Mouse (Mus musculus): Measurements from ENCODE around the gene Hist2h2bb.

Hist2h2bb gene

GRCm38 (mm10) chr3:96249034-96249345 lies 20.6 kb upstream of the Hist2h2bb start:
- POLR2A ChIA-PET: interaction anchor here (0.7 to 12.7 kb wide), 19 partner anchors 9 to 124 kb away, joined by 3 to 151 read pairs (median 4); partner anchors contain the start of genes Hist2h4 (in 3 of the 4), Hist2h2bb (in 2 of the 4), Hist2h3b (in 2 of the 4) and Bola1 (in 1 of the 4)
- CTCF ChIA-PET: interaction anchor here in 1 of 4 experiments (0.6 kb wide), 1 partner anchor 13 kb away, joined by 4 read pairs; no protein-coding TSS in a partner anchor

- CTCF ChIA-PET: no interaction called here
- POLR2A ChIA-PET: interaction anchor here (0.6 to 12.7 kb wide), 25 partner anchors 9 to 582 kb away, joined by 3 to 151 read pairs (median 6); partner anchors contain the start of genes Hist2h4 (in 3 of the 4), Bola1 (in 2 of the 4), Hist2h2ab (in 2 of the 4) and Hist2h2ac (in 2 of the 4)
Measured at GRCm38 (mm10) chr3:96250890-96251289, 18.7 kb upstream of the Hist2h2bb start.

GRCm38 (mm10) chr3:96251787-96252186 lies 17.8 kb upstream of the Hist2h2bb start:
- ChIA-PET POLR2A (interaction anchor here in 3 of 4 experiments (0.9 to 12.7 kb wide), 8 partner anchors 11 to 55 kb away, joined by 3 to 151 read pairs (median 9); partner anchors contain the start of genes Hist2h4 (in 3 of the 3), Bola1 (in 2 of the 3), Hist2h2ab (in 2 of the 3) and Hist2h2ac (in 1 of the 3)), CTCF (no interaction called here)

GRCm38 (mm10) chr3:96254683-96255355 lies 14.7 kb upstream of the Hist2h2bb start:
- CTCF ChIA-PET: interaction anchor here in 1 of 4 experiments (1.1 kb wide), 1 partner anchor 23 kb away, joined by 3 read pairs; no protein-coding TSS in a partner anchor
- POLR2A ChIA-PET: interaction anchor here (0.5 to 12.7 kb wide), 42 partner anchors 8 to 442 kb away, joined by 3 to 151 read pairs (median 5); partner anchors contain the start of genes Hist2h4 (in 4 of the 4), Hist2h2ac (in 3 of the 4), Hist2h2bb (in 3 of the 4) and Hist2h2be (in 3 of the 4)

GRCm38 (mm10) chr3:96255926-96256593 lies 13.5 kb upstream of the Hist2h2bb start:
- POLR2A ChIA-PET: interaction anchor here (0.7 to 12.7 kb wide), 22 partner anchors 7 to 241 kb away, joined by 3 to 151 read pairs (median 10); partner anchors contain the start of genes Hist2h2bb (in 4 of the 4), Hist2h3b (in 3 of the 4), Bola1 (in 2 of the 4) and Hist2h2aa1 (in 2 of the 4)
- CTCF ChIA-PET: interaction anchor here in 2 of 4 experiments (0.7 to 1.1 kb wide), 2 partner anchors 22 to 186 kb away, joined by 3 read pairs; no protein-coding TSS in a partner anchor

GRCm38 (mm10) chr3:96257190-96257589 lies 12.4 kb upstream of the Hist2h2bb start:
- ChIA-PET CTCF (no interaction called here), POLR2A (interaction anchor here in 3 of 4 experiments (0.7 to 12.7 kb wide), 15 partner anchors 8 to 691 kb away, joined by 3 to 151 read pairs (median 6); partner anchors contain the start of genes Hist2h2ac (in 2 of the 3), Hist2h2bb (in 2 of the 3), Hist2h2be (in 2 of the 3) and Hist2h3b (in 2 of the 3))

GRCm38 (mm10) chr3:96260220-96260619 lies 9.3 kb upstream of the Hist2h2bb start:
- CTCF ChIA-PET: no interaction called here
- POLR2A ChIA-PET: interaction anchor here in 3 of 4 experiments (0.6 to 12.7 kb wide), 18 partner anchors 8 to 169 kb away, joined by 3 to 151 read pairs (median 6); partner anchors contain the start of genes Bola1 (in 2 of the 3), Hist2h2ab (in 2 of the 3), Hist2h2ac (in 2 of the 3) and Hist2h2bb (in 2 of the 3)

- ChIA-PET POLR2A (interaction anchor here (0.5 to 3.9 kb wide), 116 partner anchors 7 to 1045 kb away, joined by 3 to 137 read pairs (median 5); partner anchors contain the start of genes Bola1 (in 4 of the 4), Hist2h2aa2 (in 4 of the 4), Hist2h2ab (in 4 of the 4) and Hist2h2ac (in 4 of the 4)), CTCF (interaction anchor here (0.5 to 2.9 kb wide), 12 partner anchors 13 to 296 kb away, joined by 3 to 28 read pairs (median 5); no protein-coding TSS in a partner anchor)
Measured at GRCm38 (mm10) chr3:96261623-96262022, 7.9 kb upstream of the Hist2h2bb start.

GRCm38 (mm10) chr3:96262216-96262875 lies 7.2 kb upstream of the Hist2h2bb start:
- ChIA-PET CTCF (interaction anchor here (0.5 to 2.9 kb wide), 20 partner anchors 13 to 297 kb away, joined by 3 to 28 read pairs (median 4); partner anchors contain the start of genes Bola1 (in 1 of the 4) and Hist2h2ab (in 1 of the 4)), POLR2A (interaction anchor here (0.5 to 3.9 kb wide), 153 partner anchors 8 to 1176 kb away, joined by 3 to 137 read pairs (median 4); partner anchors contain the start of genes Bola1 (in 4 of the 4), Hist2h2aa2 (in 4 of the 4), Hist2h2ab (in 4 of the 4) and Hist2h2ac (in 4 of the 4))

GRCm38 (mm10) chr3:96262979-96263550 lies 6.5 kb upstream of the Hist2h2bb start, which contains the start of gene Hist2h4:
Gene Hist2h4 (minus strand): TSS chr3:96263311.
- ChIA-PET POLR2A (interaction anchor here (0.6 to 3.9 kb wide), 112 partner anchors 9 to 1177 kb away, joined by 3 to 137 read pairs (median 4); partner anchors contain the start of genes Bola1 (in 4 of the 4), Hist2h2aa2 (in 4 of the 4), Hist2h2ab (in 4 of the 4) and Hist2h2ac (in 4 of the 4)), CTCF (interaction anchor here (0.6 to 2.9 kb wide), 14 partner anchors 15 to 240 kb away, joined by 3 to 28 read pairs (median 4); partner anchors contain the start of genes Bola1 (in 2 of the 4) and Hist2h2ab (in 2 of the 4))

- CTCF ChIA-PET: interaction anchor here (0.6 to 2.9 kb wide), 15 partner anchors 14 to 1672 kb away, joined by 3 to 28 read pairs (median 3); partner anchors contain the start of genes Bola1 (in 2 of the 4) and Hist2h2ab (in 2 of the 4)
- POLR2A ChIA-PET: interaction anchor here (0.6 to 3.9 kb wide), 96 partner anchors 9 to 612 kb away, joined by 3 to 137 read pairs (median 4); partner anchors contain the start of genes Bola1 (in 4 of the 4), Hist2h2aa2 (in 4 of the 4), Hist2h2ab (in 4 of the 4) and Hist2h2ac (in 4 of the 4)
Measured at GRCm38 (mm10) chr3:96263558-96264403, 5.8 kb upstream of the Hist2h2bb start.

GRCm38 (mm10) chr3:96264404-96264949 lies 5.1 kb upstream of the Hist2h2bb start:
- POLR2A ChIA-PET: interaction anchor here (0.9 to 3.9 kb wide), 26 partner anchors 10 to 276 kb away, joined by 3 to 137 read pairs (median 30); partner anchors contain the start of genes Bola1 (in 4 of the 4), Hist2h2ab (in 4 of the 4), Hist2h2aa1 (in 3 of the 4) and Hist2h2ac (in 3 of the 4)

GRCm38 (mm10) chr3:96266132-96266710 lies 3.3 kb upstream of the Hist2h2bb start:
- POLR2A ChIA-PET: interaction anchor here in 3 of 4 experiments (0.5 to 5.5 kb wide), 13 partner anchors 12 to 1481 kb away, joined by 3 to 151 read pairs (median 5); partner anchors contain the start of genes Hist2h2ac (in 1 of the 3) and Hist2h2be (in 1 of the 3)
- CTCF ChIA-PET: no interaction called here

More at GRCm38 (mm10) chr3:96264404-96264949, 5.1 kb upstream of the Hist2h2bb start:
- CTCF ChIA-PET: interaction anchor here in 3 of 4 experiments (0.6 to 1.0 kb wide), 4 partner anchors 13 to 1673 kb away, joined by 3 read pairs; no protein-coding TSS in a partner anchor

- POLR2A ChIA-PET: interaction anchor here (0.5 to 5.5 kb wide), 27 partner anchors 9 to 309 kb away, joined by 3 to 196 read pairs (median 22); partner anchors contain the start of genes Bola1 (in 4 of the 4), Hist2h2ab (in 4 of the 4), Hist2h2ac (in 3 of the 4) and Hist2h2be (in 3 of the 4)
- CTCF ChIA-PET: interaction anchor here in 3 of 4 experiments (1.0 to 3.3 kb wide), 4 partner anchors 10 to 201 kb away, joined by 3 to 55 read pairs (median 12); no protein-coding TSS in a partner anchor
Measured at GRCm38 (mm10) chr3:96267541-96267940, 2.0 kb upstream of the Hist2h2bb start.

Measured in embryonic stem cell, embryonic (primary cell).